Mouse (Mus musculus) C2C12 (cell line): ENCODE results near the gene Myo3a.

Experiments
- CEBPB ChIP-seq: IDR thresholded peaks from one replicate; pipeline ENCODE4 v1.6.1; 2011; ENCODE audit warnings: low read depth, mild to moderate bottlenecking, control low read depth, moderate library complexity
- CTCF ChIP-seq: IDR thresholded peaks from one replicate; pipeline ENCODE4 v1.5.1; 2011; ENCODE audit not compliant: control insufficient read depth, insufficient read depth, insufficient read length
- MAX ChIP-seq: IDR thresholded peaks from one replicate; pipeline ENCODE4 v1.6.1; 2011; ENCODE audit warnings: mild to moderate bottlenecking, control low read depth
- MYOG ChIP-seq: IDR thresholded peaks from one replicate; pipeline ENCODE4 v1.6.1; 2011; ENCODE audit not compliant: control insufficient read depth, insufficient read length; ENCODE audit errors: extremely low read depth
- USF1 ChIP-seq: IDR thresholded peaks from one replicate; pipeline ENCODE4 v1.6.1; 2011; ENCODE audit warnings: low read depth, mild to moderate bottlenecking, control low read depth, moderate library complexity

DNA sequence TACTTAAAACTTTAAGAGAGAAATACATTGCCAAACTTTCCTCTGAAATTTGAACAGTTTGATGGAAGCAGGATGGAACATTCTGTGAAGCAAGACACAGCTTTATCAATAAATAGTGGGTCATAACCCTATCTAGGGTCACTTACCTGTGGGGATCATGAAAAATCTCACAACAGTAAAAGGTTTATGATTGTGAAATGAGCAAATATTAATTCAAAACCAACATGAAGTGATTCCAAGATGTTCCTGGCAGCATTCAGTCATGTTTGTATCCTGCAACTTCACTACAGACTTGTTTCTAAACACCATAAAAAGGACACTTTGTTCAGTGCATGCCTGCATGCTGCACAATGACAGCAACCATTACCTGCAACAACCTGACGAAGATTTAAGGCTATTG lies 436.4 kb downstream of the Myo3a start:
- TF ChIP-seq MYOG (no peak), CTCF (no peak), CEBPB (no peak), USF1 (no peak), MAX (no peak)
